Mouse (Mus musculus) heart, embryonic 11.5 days (tissue): Measurements from ENCODE around the gene Itgae. TPM values are rescaled to one million over a fixed set of nuclear protein-coding genes. Genes with fewer than 3 reads are reported as not detected.

Experiments used
- ATAC-seq: fragments of 200-750 bp; cut with Nextera tagmentation; replicated peaks from 2 replicates; pipeline ENCODE4 v1.8.0; 2017; ENCODE audit warnings: moderate library complexity; ENCODE audit not compliant: insufficient number of reproducible peaks, low FRiP score, low TSS enrichment
- H3K27ac ChIP-seq: fragments of 300-500 bp; sonication (generic); 2 replicates; pipeline ENCODE4 v1.5.1; 2014; ENCODE audit warnings: mild to moderate bottlenecking, low read depth, low read length
- H3K27me3 ChIP-seq: fragments of 300-500 bp; sonication (generic); 2 replicates; pipeline ENCODE4 v1.6.1; 2014; ENCODE audit warnings: mild to moderate bottlenecking, low read length, mixed read lengths; ENCODE audit not compliant: control insufficient read depth, insufficient read depth
- H3K36me3 ChIP-seq: fragments of 300-500 bp; sonication (generic); 2 replicates; pipeline ENCODE4 v1.6.1; 2014; ENCODE audit warnings: mild to moderate bottlenecking, low read length, moderate library complexity, mixed read lengths; ENCODE audit not compliant: control insufficient read depth, insufficient read depth
- H3K4me1 ChIP-seq: fragments of 300-500 bp; sonication (generic); 2 replicates; pipeline ENCODE4 v1.6.1; 2014; ENCODE audit warnings: low read length; ENCODE audit not compliant: control insufficient read depth, insufficient read depth
- H3K4me2 ChIP-seq: fragments of 300-500 bp; sonication (generic); 2 replicates; pipeline ENCODE4 v1.6.1; 2014; ENCODE audit warnings: mild to moderate bottlenecking, moderate library complexity
- H3K4me3 ChIP-seq: fragments of 300-500 bp; sonication (generic); 2 replicates; pipeline ENCODE4 v1.5.1; 2014; ENCODE audit warnings: low read depth, low read length
- H3K9ac ChIP-seq: fragments of 300-500 bp; sonication (generic); 2 replicates; pipeline ENCODE4 v1.6.1; 2014; ENCODE audit warnings: mild to moderate bottlenecking, low read depth, low read length, moderate library complexity
- H3K9me3 ChIP-seq: fragments of 300-500 bp; sonication (generic); replicated peaks from 2 replicates; pipeline ENCODE4 v1.6.1; 2016; ENCODE audit warnings: low read length; ENCODE audit not compliant: control insufficient read depth
- WGBS: fragments of 180-500 bp; shearing (Covaris S2); extraction: QIAGEN DNeasy Blood & Tissue Kit; methylation state at CpG from one replicate; pipeline ENCODE4 v1.1.7; 2014; ENCODE audit not compliant: insufficient replicate concordance; 5-methylcytosine and 5-hydroxymethylcytosine counted together
- polyA plus RNA-seq: library from polyadenylated mRNA; unstranded; fragments of >200 nt; fragmentation: Nextera tagmentation; extraction: Ambion mirVana; gene quantifications from 2 replicates; pipeline ENCODE4 v1.2.1, GENCODE M21; 2014

Itgae gene
- polyA plus RNA-seq, 1 experiment from 2014 or later = 0.34 TPM

DNA sequence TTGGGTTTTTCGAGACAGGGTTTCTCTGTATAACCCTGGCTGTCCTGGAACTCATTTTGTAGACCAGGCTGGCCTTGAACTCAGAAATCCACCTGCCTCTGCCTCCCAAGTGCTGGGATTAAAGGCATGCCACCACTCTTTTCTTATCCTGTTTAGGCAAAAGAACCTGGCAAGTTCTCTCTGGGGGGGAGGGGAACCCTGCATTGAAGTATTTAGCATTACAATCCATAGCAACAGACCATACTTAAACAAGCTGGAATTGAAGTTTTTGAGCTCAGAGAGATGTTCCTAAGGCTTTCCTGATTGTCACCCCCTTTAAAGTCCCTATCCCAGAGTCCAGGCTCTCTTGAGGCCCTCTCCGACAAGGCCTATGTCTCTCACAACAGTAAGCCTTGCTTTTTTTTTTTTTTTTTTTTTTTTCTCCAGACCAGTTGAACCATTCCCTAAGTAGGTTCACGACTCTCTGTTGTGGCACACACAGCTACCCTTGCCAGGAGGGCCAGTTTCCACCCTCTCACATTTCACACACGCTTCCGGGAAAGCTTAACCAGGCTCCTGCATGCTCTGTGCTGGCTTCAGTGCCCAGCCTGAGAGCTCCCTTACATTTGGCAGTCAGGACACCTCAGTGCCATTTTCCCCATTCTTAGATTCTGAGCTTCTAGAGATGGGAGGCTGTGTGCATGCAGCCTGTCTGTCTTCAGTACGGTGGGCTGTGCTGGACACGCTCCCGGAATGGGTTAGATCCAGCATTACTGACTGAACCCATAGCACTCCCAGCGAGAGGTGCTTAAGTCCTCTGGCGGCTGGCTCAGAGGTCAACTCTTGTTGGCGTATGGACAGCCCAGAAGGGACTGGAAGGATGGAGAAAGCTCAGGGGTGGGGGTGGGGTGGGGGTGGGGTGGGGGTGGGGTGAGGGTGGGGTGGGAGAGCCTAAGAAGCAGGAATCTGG lies 55.9 kb downstream of the Itgae start:
- Histone ChIP-seq H3K4me3 (no peak overlapping the region), H3K27ac (no peak overlapping the region), H3K36me3 (no peaks in the 10 kb centered on the region), H3K27me3 (no peaks in the 10 kb centered on the region), H3K9me3 (no peaks in the 10 kb centered on the region), H3K4me2 (no peak overlapping the region), H3K9ac (no peak overlapping the region), H3K4me1 (no peaks in the 10 kb centered on the region; the same call in 1 of the 2 replicates)
- 55% methylated on average over 11 of the region's 11 CpGs for WGBS
- no peak for ATAC-seq

DNA sequence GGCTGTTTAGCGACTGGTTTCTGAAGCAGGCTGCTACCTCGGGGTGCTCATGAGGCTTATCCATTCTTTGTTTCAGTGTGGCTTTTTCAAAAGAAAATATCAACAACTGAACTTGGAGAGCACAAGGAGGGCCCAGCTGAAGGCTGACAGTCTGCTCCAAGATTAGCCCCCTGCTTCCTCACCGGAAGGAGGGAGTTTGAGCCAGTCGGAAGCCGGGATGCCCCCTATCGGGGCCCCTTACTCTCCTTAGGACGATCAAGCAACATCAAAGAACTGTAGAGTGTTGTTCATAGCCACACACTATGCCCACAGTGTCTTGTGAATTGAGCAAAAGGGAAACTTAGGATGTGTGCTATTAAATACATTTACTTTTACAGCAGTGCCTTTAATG lies 56.6 kb downstream of the Itgae start:
- Histone ChIP-seq H3K9ac (no peak overlapping the region), H3K27me3 (no peaks in the 10 kb centered on the region), H3K27ac (no peak overlapping the region), H3K36me3 (no peaks in the 10 kb centered on the region), H3K9me3 (no peaks in the 10 kb centered on the region), H3K4me3 (no peak overlapping the region), H3K4me2 (no peak overlapping the region), H3K4me1 (no peaks in the 10 kb centered on the region; the same call in 1 of the 2 replicates)
- no peak for ATAC-seq
- WGBS = 38% methylated on average over 7 of the region's 7 CpGs

GRCm38 (mm10) chr11:73148209-73148608 lies 57.8 kb downstream of the Itgae start:
- no peaks in the 10 kb centered on the region; the same call in 1 of the 2 replicates for H3K4me1 ChIP-seq
- H3K9ac ChIP-seq = no peak overlapping the region
- no peak for ATAC-seq
- no peak overlapping the region for H3K4me2 ChIP-seq
- no peaks in the 10 kb centered on the region for H3K27me3 ChIP-seq
- WGBS = 79% methylated on average over 9 of the region's 9 CpGs
- no peaks in the 10 kb centered on the region for H3K9me3 ChIP-seq
- no peak overlapping the region for H3K4me3 ChIP-seq
- H3K36me3 ChIP-seq = no peaks in the 10 kb centered on the region
- H3K27ac ChIP-seq = no peak overlapping the region

DNA sequence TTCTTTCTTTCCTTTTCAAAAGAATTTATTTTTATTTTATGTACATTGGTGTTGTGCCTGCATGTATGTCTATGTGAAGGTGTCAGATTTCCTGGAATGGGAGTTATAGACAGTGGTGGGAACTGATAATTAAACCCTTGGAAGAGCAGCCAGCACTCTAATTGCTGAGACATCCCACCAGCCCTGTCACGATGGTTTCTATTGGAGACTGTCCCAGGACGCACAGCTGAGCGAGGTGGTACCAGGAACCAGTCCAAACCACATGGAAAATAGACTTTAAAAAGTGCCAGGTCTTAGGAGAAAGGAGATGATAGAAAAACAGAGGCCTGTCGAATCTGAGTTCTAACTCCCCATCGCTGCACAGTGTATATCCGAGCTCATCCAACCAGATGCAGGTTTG lies 64.7 kb downstream of the Itgae start:
- no peak overlapping the region for H3K9ac ChIP-seq
- no peaks in the 10 kb centered on the region for H3K36me3 ChIP-seq
- H3K27ac ChIP-seq = no peak overlapping the region
- H3K4me1 ChIP-seq = no peaks in the 10 kb centered on the region
- no peaks in the 10 kb centered on the region for H3K9me3 ChIP-seq
- no peak overlapping the region for H3K4me2 ChIP-seq
- H3K4me3 ChIP-seq = no peak overlapping the region
- peaks cover 26% of the 10 kb centered on the region for H3K27me3 ChIP-seq
- no peak for ATAC-seq
- 70% methylated on average over 6 of the region's 6 CpGs for WGBS

GRCm38 (mm10) chr11:73159957-73160810 lies 69.8 kb downstream of the Itgae start, which contains the start of gene P2rx5:
Gene P2rx5, plus strand, starts transcription at chr11:73160421.
- no peak within 1 kb of the TSS for H3K27ac ChIP-seq
- H3K36me3 ChIP-seq = no peaks in the 10 kb centered on the region
- H3K27me3 ChIP-seq = peaks cover 33% of the 10 kb centered on the region
- 0 out of 2 replicates have a peak, but pooled peaks have one; percentile 63 for ATAC-seq
- no peaks in the 10 kb centered on the region for H3K9me3 ChIP-seq
- peak within 1 kb of the TSS; percentile 73 for H3K4me2 ChIP-seq
- 2% methylated on average over 49 of the region's 49 CpGs for WGBS
- H3K4me1 ChIP-seq = peaks cover 5% of the 10 kb centered on the region; the same call in 1 of the 2 replicates
- peak within 1 kb of the TSS; percentile 49 for H3K4me3 ChIP-seq
- H3K9ac ChIP-seq = peak within 1 kb of the TSS; percentile 69

GRCm38 (mm10) chr11:73160811-73161200 lies 70.4 kb downstream of the Itgae start:
- H3K27ac ChIP-seq = no peak overlapping the region
- H3K9ac ChIP-seq = peak overlapping the region; percentile 69
- H3K27me3 ChIP-seq = peaks cover 33% of the 10 kb centered on the region
- peak overlapping the region; percentile 49 for H3K4me3 ChIP-seq
- 18% methylated on average over 6 of the region's 6 CpGs for WGBS
- peak overlapping the region; percentile 73 for H3K4me2 ChIP-seq
- ATAC-seq = 0 out of 2 replicates have a peak, but pooled peaks have one; percentile 41
- no peaks in the 10 kb centered on the region for H3K9me3 ChIP-seq
- H3K4me1 ChIP-seq = peaks cover 5% of the 10 kb centered on the region; the same call in 1 of the 2 replicates
- H3K36me3 ChIP-seq = no peaks in the 10 kb centered on the region

GRCm38 (mm10) chr11:73161616-73162015 lies 71.2 kb downstream of the Itgae start:
- Histone ChIP-seq H3K4me2 (no peak overlapping the region), H3K27me3 (peaks cover 31% of the 10 kb centered on the region)

GRCm38 (mm10) chr11:73162284-73162683 lies 71.9 kb downstream of the Itgae start:
- no peaks in the 10 kb centered on the region for H3K9me3 ChIP-seq
- no peak overlapping the region for H3K9ac ChIP-seq
- no peak overlapping the region for H3K4me3 ChIP-seq
- peaks cover 7% of the 10 kb centered on the region; the same call in 1 of the 2 replicates for H3K4me1 ChIP-seq
- H3K36me3 ChIP-seq = no peaks in the 10 kb centered on the region
- ATAC-seq = no peak
- WGBS = 72% methylated on average over 5 of the region's 5 CpGs
- H3K27me3 ChIP-seq = peaks cover 25% of the 10 kb centered on the region
- H3K27ac ChIP-seq = no peak overlapping the region
- no peak overlapping the region for H3K4me2 ChIP-seq

More at GRCm38 (mm10) chr11:73161616-73162015, 71.2 kb downstream of the Itgae start:
- H3K9ac ChIP-seq = no peak overlapping the region
- H3K36me3 ChIP-seq = no peaks in the 10 kb centered on the region
- H3K4me3 ChIP-seq = no peak overlapping the region
- 89% methylated on average over 4 of the region's 4 CpGs for WGBS
- ATAC-seq = no peak
- no peak overlapping the region for H3K27ac ChIP-seq
- H3K9me3 ChIP-seq = no peaks in the 10 kb centered on the region
- peaks cover 5% of the 10 kb centered on the region; the same call in 1 of the 2 replicates for H3K4me1 ChIP-seq
